Mouse (Mus musculus) gastrocnemius, adult 18-20 months (tissue): ENCODE results near the gene Cdkn1a. TPM values are rescaled to one million over a fixed set of nuclear protein-coding genes. Genes with fewer than 3 reads are reported as not detected.
"Not testable (repeated sequence)": the region's sequence is repeated elsewhere in the genome, so short reads cannot be mapped to it uniquely, and the experiment has no call there.

ENCODE experiments used
- DNase-seq: peaks from one replicate; pipeline ENCODE4 v3.0.0; 2021; ENCODE audit warnings: low spot score
- long read RNA-seq, 2 experiments: library from polyadenylated mRNA; stranded (forward); transcript quantifications; one replicate each; pipeline ENCODE4 v2.0.0; 2021
- total RNA-seq, 2 experiments: library from RNA; stranded (reverse); gene quantifications; 2 replicates each; pipeline ENCODE4 v1.2.3; 2021

The Cdkn1a gene
- total RNA-seq = 10 to 100 TPM; 31.9 to 63.3 TPM
- long read RNA-seq, experiment 1, transcript Cdkn1a-201 (3 exons, 1,913 nt) = major isoform, 14 of 19 reads
- long read RNA-seq, experiment 1, partial matches to known transcripts = 5 of 19 reads
- long read RNA-seq, experiment 1, other reads (novel, unspliced or antisense) = 0 of 19 reads
- long read RNA-seq, experiment 2, transcript Cdkn1a-201 (3 exons, 1,913 nt) = major isoform, 73 of 85 reads
- long read RNA-seq, experiment 2, partial matches to known transcripts = 0 of 85 reads
- long read RNA-seq, experiment 2, other reads (novel, unspliced or antisense) = 11 of 85 reads

DNA sequence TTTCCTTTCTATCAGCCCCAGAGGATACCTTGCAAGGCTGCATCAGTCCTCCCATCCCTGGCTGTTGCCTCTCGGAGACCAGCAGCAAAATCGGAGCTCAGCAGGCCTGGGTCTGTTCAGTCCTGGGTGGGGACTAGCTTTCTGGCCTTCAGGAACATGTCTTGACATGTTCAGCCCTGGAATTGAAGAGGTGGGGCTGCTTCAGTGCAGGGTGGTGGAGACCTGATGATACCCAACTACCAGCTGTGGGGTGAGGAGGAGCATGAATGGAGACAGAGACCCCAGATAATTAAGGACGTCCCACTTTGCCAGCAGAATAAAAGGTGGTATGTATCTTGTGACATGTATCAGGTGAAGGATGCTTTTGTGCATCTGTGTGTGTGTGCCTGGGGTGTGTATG is at the start of gene Cdkn1a:
TSS of gene Cdkn1a (plus strand) at position 201 of the 400 bp plus-strand sequence.
- DNase-seq = no peak

- DNase-seq = not testable (repeated sequence)
These were observed 49.1 kb upstream of the Cdkn1a start for GRCm38 (mm10) chr17:29041632-29042031.

- DNase-seq = no peak
These were observed 48.2 kb upstream of the Cdkn1a start for GRCm38 (mm10) chr17:29042569-29042968.

DNA sequence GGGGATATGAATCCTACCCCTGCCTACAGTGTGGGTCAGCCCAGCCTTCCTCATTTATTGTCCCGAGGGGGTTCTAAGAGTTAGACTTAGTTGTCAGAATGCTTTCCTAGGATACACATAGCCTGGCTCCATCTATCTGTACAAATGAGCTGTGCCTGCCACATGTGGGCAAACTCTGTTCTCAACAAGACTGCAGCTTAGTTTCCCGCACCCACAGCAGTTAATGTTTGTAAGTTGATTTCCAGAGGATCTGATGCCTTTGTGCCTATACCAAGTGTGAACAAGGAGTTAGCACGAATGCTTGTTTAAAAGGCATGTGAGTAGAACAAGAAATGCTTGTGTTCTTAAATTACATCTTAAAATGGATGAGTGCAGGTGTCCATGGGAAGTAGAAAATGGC is 47.2 kb upstream of the Cdkn1a start:
- DNase-seq = no peak

DNA sequence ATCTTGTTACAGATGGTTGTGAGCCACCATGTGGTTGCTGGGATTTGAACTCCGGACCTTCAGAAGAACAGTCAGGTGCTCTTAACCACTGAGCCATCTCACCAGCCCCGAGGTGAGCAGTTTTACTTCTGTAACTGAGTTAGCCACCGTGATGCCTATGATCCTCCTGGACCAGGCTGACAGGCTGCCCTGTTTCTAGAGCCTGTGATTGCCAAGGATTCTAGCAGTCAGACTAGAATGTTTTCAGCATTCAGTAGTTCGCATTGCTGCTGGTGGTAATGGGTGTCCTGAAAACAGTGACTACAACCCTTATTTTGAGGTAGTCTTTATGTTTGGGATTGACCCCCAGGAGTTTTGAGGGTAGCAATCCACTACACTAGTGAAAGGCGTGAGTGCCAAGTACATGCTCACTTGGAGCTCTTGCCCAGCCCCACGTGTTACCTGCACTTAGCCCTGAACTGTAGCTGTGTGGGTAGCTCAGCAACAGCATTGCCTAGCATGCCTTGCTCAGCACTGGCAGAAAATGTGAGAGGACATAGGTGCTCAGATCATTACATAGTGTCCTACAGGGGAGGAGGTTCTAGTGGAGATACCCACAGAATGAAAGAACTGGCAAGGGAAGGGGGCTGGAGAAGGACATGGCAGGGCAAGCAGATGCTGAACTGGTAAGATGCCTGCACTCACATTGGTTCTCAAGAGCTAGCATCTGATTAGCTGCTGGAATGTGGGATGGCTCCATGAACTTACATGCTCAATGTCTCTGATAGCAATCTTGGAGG is 46.4 kb upstream of the Cdkn1a start:
- DNase-seq = no peak

GRCm38 (mm10) chr17:29044925-29045319 is 45.9 kb upstream of the Cdkn1a start:
- DNase-seq = no peak

DNA sequence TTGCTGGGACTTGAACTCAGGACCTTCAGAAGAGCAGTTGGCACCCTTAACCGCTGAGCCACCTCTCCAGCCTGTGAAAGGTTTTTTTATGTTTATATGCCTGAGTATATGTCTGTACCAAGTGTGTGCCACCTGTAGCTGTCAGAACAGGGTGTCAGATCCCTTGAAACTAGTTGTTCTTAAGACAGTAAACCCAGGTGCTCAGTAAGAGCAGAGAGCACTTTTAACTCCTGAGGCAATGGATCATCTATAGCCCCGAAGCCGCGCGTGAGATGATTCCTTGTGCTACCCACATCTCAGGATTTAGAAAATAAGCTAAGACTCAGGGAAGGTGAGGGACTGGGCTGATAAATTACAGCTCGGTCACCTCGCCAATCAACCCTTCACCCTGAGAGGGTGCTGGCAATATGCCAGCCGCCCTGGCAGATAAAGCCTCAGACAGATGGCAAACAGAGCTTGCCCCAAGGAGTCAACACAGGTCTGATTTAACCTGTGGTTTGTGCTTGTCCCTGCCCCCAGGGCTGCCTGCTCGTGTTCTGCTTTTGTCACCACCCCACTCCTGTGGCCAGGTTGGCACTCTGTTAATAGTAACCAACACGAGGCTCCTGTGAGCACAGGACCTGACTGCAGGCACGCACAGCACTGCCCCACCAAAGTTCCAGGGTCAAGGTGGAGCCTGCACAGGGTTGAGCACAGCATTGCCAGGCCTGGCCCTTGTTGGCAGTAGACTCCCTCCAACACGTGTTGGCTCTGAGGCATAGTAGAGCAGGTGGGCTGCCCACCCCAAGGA is 44.8 kb upstream of the Cdkn1a start:
- DNase-seq = peak; percentile 25

GRCm38 (mm10) chr17:29046863-29047262 is 43.9 kb upstream of the Cdkn1a start:
- no peak for DNase-seq

DNA sequence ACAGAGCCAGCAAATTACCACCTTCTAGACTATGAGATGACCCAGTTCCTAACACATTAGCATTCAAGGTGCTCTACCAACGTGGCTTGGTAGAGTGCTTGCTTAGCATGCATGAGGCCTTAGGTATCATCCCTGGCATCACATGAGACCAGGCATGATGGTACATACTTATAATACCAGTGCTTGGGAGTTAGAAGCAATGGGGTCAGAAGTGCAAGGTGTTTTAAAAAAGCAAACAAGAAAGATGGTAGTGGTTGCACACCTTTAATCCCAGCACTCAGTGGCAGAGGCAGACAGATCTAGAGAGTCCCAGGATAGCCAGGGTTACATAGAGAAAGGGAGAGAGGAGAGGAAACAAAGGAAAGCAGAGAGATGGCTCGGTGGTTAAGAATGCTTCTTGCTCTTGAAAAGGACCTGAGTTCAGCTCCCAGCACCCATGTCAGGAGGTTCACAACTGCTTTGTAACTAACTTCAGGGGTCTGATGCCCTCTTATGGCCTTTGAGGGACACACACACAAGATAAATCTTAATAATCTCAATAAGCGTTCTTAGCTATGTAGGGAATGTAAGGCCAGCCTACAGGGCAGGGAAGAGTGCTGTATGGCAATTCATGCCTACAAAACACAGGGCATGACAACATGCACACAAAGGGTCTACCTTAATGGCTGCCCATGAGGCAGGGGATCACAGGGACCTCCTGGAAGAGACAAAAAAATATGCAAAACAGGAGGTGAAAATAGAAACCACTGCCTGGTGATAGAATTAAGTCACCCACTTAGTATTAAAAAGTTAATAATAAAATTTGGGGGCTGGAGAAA is 42.9 kb upstream of the Cdkn1a start:
- no peak for DNase-seq

DNA sequence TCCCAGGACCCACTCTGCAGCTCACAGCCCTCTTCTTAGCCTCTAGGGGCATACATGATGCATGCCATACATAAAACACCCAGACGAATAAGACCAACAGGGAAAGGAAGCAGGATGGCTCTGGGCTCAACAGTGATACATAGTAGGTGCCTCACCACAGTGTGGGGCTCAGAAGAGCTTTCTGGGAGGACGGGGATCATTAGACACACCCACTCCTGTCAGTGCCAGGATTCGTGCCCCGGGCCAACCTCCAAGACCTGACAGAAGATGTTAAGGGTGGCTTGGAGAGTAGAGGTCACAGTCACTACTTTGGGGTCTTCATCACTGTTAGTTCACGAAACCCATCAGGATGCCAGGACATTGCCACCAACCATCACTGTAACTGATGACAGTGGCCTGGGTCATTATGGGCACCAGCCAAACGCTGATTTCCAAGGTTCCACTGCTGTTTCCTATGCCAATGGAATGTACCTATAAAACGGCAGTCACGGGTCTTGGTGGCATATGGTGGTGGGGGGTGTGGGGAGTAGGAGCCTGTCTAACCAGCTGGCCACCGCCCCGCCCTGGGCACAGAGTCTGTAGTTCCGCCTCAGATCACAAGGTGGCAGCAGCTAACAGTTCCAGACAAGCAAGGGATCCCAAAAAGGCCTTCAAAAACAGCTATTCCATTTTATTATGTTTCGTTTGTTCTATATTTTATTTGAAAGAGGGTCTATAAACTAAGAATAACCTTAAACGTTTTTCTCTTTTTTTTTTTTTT is 41.8 kb upstream of the Cdkn1a start:
- DNase-seq = peak; percentile 84

- no peak for DNase-seq
These were observed 41.3 kb upstream of the Cdkn1a start for GRCm38 (mm10) chr17:29049508-29049889.

DNA sequence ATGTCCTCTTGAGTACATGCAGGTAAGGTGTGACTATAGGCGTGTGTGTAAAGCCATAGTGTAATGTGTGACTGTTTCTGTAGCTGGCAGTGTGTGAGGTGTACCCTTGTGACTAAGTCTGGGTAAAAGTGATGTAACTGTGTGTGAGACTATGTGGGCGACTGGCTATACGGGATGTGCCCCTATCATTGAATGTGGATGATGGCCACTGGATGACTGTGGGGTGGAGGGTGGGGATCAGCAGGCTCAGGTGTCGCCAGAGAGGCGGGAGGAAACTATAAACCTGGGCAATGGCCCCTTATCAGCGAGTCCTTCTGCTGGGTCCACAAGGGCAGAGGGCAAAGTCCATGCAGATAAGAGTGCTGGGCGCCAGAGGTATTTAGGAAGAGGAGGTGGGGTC is 40.9 kb upstream of the Cdkn1a start:
- no peak for DNase-seq

- DNase-seq = peak; percentile 77
These were observed 40.0 kb upstream of the Cdkn1a start for GRCm38 (mm10) chr17:29050791-29051190.

DNA sequence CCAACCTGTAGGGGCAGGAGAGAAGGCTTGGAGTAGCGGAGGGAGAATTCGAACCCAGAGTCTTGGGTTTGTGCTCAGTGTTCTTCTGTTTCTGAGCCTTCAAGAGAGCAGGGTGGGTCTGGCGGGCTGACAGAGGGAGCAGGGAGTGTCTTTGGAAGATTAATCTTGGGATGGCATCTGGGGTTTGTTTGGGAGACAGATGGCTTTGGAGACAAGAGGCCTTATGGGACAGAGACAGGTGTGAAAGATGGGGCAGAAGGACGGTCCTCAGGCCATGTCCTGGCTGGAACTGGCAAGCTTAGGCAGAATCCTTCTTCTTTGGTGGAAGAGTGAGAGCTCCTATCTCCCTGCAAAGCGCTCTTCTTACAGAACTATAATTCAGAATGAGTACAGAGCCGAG is 37.7 kb upstream of the Cdkn1a start:
- DNase-seq = no peak

DNA sequence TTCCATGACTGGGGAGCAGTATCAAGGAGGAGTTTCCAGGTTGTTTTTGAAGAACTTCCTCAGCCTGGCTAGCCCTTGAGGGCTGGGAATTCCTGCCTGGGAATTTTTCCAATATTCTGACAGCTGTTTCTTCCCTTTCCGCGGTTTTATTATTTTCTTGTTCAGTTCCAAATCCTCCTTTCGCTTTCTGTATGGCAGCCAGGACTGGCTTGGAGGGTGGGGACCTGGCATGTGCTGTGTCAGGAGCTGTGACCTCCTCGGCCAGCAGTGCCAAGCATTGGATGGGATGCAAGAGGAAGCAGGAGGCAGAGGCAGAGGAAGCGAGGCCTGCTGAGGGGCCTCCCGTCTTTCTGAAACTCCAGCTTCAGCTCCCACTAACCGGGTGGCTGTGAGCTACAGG is 36.9 kb upstream of the Cdkn1a start:
- peak; percentile 70 for DNase-seq

GRCm38 (mm10) chr17:29054429-29054828 is 36.3 kb upstream of the Cdkn1a start:
- no peak for DNase-seq

GRCm38 (mm10) chr17:29055586-29055985 is 35.2 kb upstream of the Cdkn1a start:
- DNase-seq = no peak

DNA sequence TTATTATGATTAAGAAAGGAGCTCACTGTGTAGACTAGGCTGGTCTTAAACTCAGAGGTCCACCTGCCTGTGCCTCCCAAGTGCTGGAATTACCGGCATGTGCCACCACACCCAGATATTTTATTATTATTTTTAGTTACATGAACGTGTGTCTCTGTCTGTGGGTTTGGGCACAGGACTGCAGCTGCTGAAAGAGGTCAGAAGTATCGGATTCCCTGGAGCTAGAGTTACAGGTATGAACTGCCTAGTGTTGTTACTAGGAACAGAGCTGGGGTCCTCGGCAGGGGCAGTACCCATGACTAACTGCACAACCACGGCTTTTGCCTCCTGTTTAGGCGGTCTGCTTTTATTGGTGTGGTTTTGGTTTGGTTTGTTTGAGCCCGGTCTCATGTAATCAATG is 34.6 kb upstream of the Cdkn1a start:
- no peak for DNase-seq

- no peak for DNase-seq
These were observed 34.1 kb upstream of the Cdkn1a start for GRCm38 (mm10) chr17:29056699-29057151.

DNA sequence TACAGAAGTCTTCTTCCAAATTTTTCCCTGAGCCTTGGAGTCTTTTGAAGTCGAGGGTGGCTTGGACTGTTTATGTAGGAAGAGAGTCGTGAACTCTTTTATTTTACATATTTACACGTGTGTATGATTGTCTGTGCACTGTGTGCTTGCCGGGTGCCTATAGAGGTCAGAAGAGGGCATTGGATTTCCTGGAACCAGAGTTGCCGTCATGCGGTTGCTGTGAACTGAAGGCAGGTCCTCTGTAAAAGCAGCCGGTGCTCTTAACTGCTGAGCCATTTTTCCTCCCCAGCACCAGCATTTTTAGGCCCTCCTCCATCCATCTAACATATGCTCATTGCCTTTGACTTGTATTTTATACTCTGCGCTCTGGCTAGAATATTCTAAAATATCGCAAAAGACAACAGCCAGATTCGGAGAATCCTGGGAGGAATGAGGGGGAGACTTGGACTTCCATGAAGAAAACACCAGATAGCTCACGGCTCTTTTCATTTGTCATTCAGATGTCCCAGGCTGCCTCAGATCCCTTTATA is 33.4 kb upstream of the Cdkn1a start:
- DNase-seq = no peak
